In the genomic region with DNA sequence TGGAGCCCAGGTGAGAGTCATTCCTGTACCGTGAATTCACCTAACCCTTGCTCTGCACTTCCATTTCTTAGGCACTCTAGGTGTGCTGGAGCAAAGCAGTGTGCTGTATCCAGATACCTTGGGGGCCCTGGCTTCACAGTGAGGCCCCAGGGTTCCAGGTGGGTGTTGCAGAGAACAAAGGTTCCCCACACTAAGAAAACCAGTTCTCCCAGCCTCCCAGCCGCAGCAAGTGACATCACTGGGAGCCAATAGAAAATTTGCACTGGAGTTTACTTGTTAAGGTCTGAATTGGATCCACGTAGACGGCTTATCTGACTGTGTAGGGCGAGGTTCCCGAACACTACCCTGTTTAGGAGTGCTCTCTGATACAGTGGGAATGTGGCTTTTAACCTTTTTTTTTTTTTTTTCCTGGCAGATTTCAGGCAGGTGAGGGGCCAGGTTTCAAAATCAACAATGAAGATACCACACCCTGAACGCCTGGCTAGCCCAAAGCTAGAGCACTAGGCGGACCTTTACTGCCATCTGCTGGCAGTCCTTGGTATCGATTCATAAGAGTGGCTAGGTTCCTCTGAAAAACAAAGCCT, we compare ENCODE assay signal across 8 mouse cellular contexts. TPM values are rescaled to one million over a fixed set of nuclear protein-coding genes. Genes with fewer than 3 reads are reported as not detected.
DNase-seq lines count a peak whose midpoint lies in the region; ATAC-seq lines count a peak whose summit lies in the region.

No protein-coding gene starts in this region.

- H3K4me3 ChIP-seq in intestine, embryonic 14.5 days (ENCODE audit: low read depth, low read length), result no peak overlapping the region
- no peak overlapping the region for H3K4me3 ChIP-seq in limb, embryonic 10.5 days
- H3K4me3 ChIP-seq in midbrain, embryonic 14.5 days (replicated peaks; ENCODE audit: low read depth, low read length), result no peak overlapping the region
- H3K4me3 ChIP-seq in stomach, embryonic 15.5 days (replicated peaks), result no peak overlapping the region

- DNase-seq in ovary, postnatal 14 days (ENCODE audit: low spot score), result peak; percentile 59
- DNase-seq in ovary, adult 18-20 months (ENCODE audit: low spot score), result no peak
- DNase-seq in cerebellum, adult 9-10 months, result peak; percentile 58
- DNase-seq in intestine, embryonic 14.5 days (ENCODE audit: low spot score), result peak; percentile 85
- DNase-seq in limb, embryonic 10.5 days (ENCODE audit: low spot score), result peak; percentile 66
- peak; percentile 90 for DNase-seq in midbrain, embryonic 14.5 days

- no peak overlapping the region for H3K9ac ChIP-seq in intestine, embryonic 14.5 days (ENCODE audit: low read length)
- no peak overlapping the region for H3K9ac ChIP-seq in midbrain, embryonic 14.5 days (replicated peaks; ENCODE audit: low read length)
- no peak overlapping the region for H3K9ac ChIP-seq in stomach, embryonic 15.5 days

- no peak overlapping the region for H3K4me2 ChIP-seq in intestine, embryonic 14.5 days (ENCODE audit: low read length)
- H3K4me2 ChIP-seq in midbrain, embryonic 14.5 days (ENCODE audit: low read length), result no peak overlapping the region
- no peak overlapping the region for H3K4me2 ChIP-seq in stomach, embryonic 15.5 days

- H3K9me3 ChIP-seq in intestine, embryonic 14.5 days (ENCODE audit: control insufficient read depth, low read length), result no peaks in the 10 kb centered on the region
- H3K9me3 ChIP-seq in limb, embryonic 10.5 days (replicated peaks), result no peaks in the 10 kb centered on the region
- H3K9me3 ChIP-seq in midbrain, embryonic 14.5 days (ENCODE audit: control insufficient read depth, low read length), result no peaks in the 10 kb centered on the region
- H3K9me3 ChIP-seq in stomach, embryonic 15.5 days, result no peaks in the 10 kb centered on the region

- H3K36me3 ChIP-seq in intestine, embryonic 14.5 days (ENCODE audit: control insufficient read depth, insufficient read depth, low read length), result no peaks in the 10 kb centered on the region
- no peaks in the 10 kb centered on the region for H3K36me3 ChIP-seq in limb, embryonic 10.5 days
- H3K36me3 ChIP-seq in midbrain, embryonic 14.5 days (ENCODE audit: control insufficient read depth, insufficient read depth, low read length), result no peaks in the 10 kb centered on the region
- no peaks in the 10 kb centered on the region for H3K36me3 ChIP-seq in stomach, embryonic 15.5 days

- 25% methylated on average over 9 of the region's 9 CpGs for WGBS in intestine, embryonic 14.5 days
- 23% methylated on average over 9 of the region's 9 CpGs for WGBS in limb, embryonic 10.5 days
- WGBS in midbrain, embryonic 14.5 days, result 27% methylated on average over 9 of the region's 9 CpGs
- WGBS in stomach, embryonic 15.5 days, result 25% methylated on average over 9 of the region's 9 CpGs

- H3K27me3 ChIP-seq in intestine, embryonic 14.5 days (replicated peaks; ENCODE audit: control insufficient read depth, insufficient read depth, low read length), result no peaks in the 10 kb centered on the region
- H3K27me3 ChIP-seq in limb, embryonic 10.5 days (ENCODE audit: low read depth, poor library complexity, severe bottlenecking), result peaks cover 78% of the 10 kb centered on the region
- no peaks in the 10 kb centered on the region for H3K27me3 ChIP-seq in midbrain, embryonic 14.5 days (ENCODE audit: control insufficient read depth, insufficient read depth, low read length)
- no peaks in the 10 kb centered on the region; the same call in 1 of the 2 replicates for H3K27me3 ChIP-seq in stomach, embryonic 15.5 days (replicated peaks)

- peak; percentile 94 for ATAC-seq in frontal cortex, adult (ENCODE audit: low TSS enrichment)
- ATAC-seq in intestine, embryonic 14.5 days (replicated peaks; ENCODE audit: low FRiP score, low TSS enrichment, low read depth), result peak; percentile 94
- ATAC-seq in midbrain, embryonic 14.5 days (ENCODE audit: low FRiP score, low TSS enrichment), result peak; percentile 46; the same call in 1 of the 2 replicates
- ATAC-seq in stomach, embryonic 15.5 days (ENCODE audit: insufficient read depth, low FRiP score, low read depth), result peak; percentile 90

- peak overlapping the region; percentile 43; the same call in 1 of the 2 replicates for H3K27ac ChIP-seq in intestine, embryonic 14.5 days (ENCODE audit: low read depth)
- no peak overlapping the region for H3K27ac ChIP-seq in limb, embryonic 10.5 days
- H3K27ac ChIP-seq in midbrain, embryonic 14.5 days (replicated peaks; ENCODE audit: low read depth, low read length), result no peak overlapping the region
- H3K27ac ChIP-seq in stomach, embryonic 15.5 days, result peak overlapping the region; percentile 77

- H3K4me1 ChIP-seq in intestine, embryonic 14.5 days (replicated peaks; ENCODE audit: control insufficient read depth, insufficient read depth, low read length), result no peaks in the 10 kb centered on the region
- H3K4me1 ChIP-seq in limb, embryonic 10.5 days, result no peaks in the 10 kb centered on the region
- peaks cover 5% of the 10 kb centered on the region; the same call in 1 of the 2 replicates for H3K4me1 ChIP-seq in midbrain, embryonic 14.5 days (ENCODE audit: control insufficient read depth, insufficient read depth, low read length)
- H3K4me1 ChIP-seq in stomach, embryonic 15.5 days, result no peaks in the 10 kb centered on the region

RNA-seq across cellular contexts. Expression of a gene that starts 24.1 kb away (rescaled TPM):
- polyA plus RNA-seq in intestine, embryonic 14.5 days (2014; fragmentation: Nextera tagmentation; extraction: Ambion mirVana), result 3,370 and 3,374 TPM in 2 replicates
- polyA plus RNA-seq in limb, embryonic 10.5 days (2016; fragmentation: Nextera tagmentation; extraction: Ambion mirVana), result 920 and 943 TPM in 2 replicates
- 5,114 and 5,358 TPM in 2 replicates for polyA plus RNA-seq in midbrain, embryonic 14.5 days (2014; fragmentation: Nextera tagmentation; extraction: Ambion mirVana)
- 4,879 and 5,002 TPM in 2 replicates for polyA plus RNA-seq in stomach, embryonic 15.5 days (2015; fragmentation: Nextera tagmentation; extraction: Ambion mirVana)

RNA-seq across cellular contexts. Expression of a gene that starts 30.9 kb away (rescaled TPM):
- polyA plus RNA-seq in intestine, embryonic 14.5 days (2014; fragmentation: Nextera tagmentation; extraction: Ambion mirVana), result 0.26 and 0.45 TPM in 2 replicates
- polyA plus RNA-seq in limb, embryonic 10.5 days (2016; fragmentation: Nextera tagmentation; extraction: Ambion mirVana), result not detected in 2 replicates
- 0.07 TPM in 1 of 2 replicates, not detected in the other for polyA plus RNA-seq in midbrain, embryonic 14.5 days (2014; fragmentation: Nextera tagmentation; extraction: Ambion mirVana)
- polyA plus RNA-seq in stomach, embryonic 15.5 days (2015; fragmentation: Nextera tagmentation; extraction: Ambion mirVana), result 0.37 and 0.55 TPM in 2 replicates

Comparison
In these comparisons a context has a peak if more than half of its experiments do, and no peak if none do; other contexts are left out.
1. H3K27ac ChIP-seq: peak in intestine, embryonic 14.5 days (single experiment) and stomach, embryonic 15.5 days (single experiment); none in limb, embryonic 10.5 days (single experiment) and midbrain, embryonic 14.5 days (single experiment).
2. Peak in every context shown above with its lines, with median percentiles within 50 percentile points of each other: ATAC-seq.